Mouse (Mus musculus) right cerebral cortex, adult 18-20 months (tissue): ENCODE results near the gene Lypla2.

Experiments
- DNase-seq: peaks from one replicate; pipeline ENCODE4 v3.0.0; 2022; ENCODE audit warnings: mixed read lengths

The Lypla2 gene

DNA sequence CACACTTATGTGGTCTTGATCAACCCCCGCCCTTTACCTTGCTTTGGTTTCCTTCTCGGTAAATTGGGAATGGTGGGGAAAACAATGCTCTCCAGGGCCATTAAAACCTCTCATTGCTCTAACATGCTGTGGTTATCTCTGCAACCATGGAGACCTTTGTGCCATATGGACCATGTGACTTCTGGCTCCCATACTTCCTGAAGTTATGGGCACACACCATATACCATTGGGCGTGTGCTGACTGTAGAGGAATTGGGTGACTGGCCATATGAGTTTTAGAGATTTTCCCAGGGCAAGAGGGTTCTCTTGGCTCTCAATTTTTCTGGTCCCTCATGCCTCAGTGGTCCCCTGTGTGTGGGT is 53.2 kb downstream of the Lypla2 start:
- no peak for DNase-seq

DNA sequence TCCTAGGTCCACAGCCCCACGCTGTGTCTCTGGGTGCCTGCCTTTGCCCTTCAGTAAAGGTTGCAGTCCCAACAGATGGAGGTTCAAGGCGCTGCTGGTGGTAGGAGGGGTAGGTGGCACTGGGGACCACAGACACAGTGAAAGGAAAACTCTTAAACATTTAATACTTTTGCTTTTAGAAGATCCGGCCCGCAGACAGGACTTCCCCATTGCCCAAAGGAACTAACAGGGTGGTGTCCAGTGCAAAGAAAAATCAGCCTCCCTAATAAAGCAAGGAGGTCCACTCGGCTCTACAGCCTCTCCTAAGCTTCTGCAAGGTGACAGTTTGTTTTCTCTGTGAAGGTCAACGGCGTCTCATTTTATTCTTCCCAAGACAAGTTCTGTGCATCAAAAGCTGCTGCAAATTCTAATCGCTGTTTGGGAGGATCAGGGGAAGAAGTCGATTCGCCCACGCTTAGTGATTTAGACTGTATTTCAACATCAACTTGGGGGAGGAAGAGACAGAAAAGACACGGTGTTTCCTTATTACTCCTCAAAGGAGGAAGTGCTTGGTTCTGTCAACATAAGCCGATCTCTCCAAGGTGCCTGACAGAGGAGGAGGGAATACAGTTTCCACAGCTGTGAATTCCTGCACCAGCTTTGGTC is 53.7 kb downstream of the Lypla2 start:
- DNase-seq = no peak
